Mouse (Mus musculus): ENCODE results near the gene Dnajc1. TPM values are rescaled to one million over a fixed set of nuclear protein-coding genes. Genes with fewer than 3 reads are reported as not detected.
A peak's percentile ranks its signal among the peaks of the same experiment; 100 is the strongest.

The Dnajc1 gene
- polyA plus RNA-seq, 1 experiment from 2014 or later = 20.9 TPM

DNA sequence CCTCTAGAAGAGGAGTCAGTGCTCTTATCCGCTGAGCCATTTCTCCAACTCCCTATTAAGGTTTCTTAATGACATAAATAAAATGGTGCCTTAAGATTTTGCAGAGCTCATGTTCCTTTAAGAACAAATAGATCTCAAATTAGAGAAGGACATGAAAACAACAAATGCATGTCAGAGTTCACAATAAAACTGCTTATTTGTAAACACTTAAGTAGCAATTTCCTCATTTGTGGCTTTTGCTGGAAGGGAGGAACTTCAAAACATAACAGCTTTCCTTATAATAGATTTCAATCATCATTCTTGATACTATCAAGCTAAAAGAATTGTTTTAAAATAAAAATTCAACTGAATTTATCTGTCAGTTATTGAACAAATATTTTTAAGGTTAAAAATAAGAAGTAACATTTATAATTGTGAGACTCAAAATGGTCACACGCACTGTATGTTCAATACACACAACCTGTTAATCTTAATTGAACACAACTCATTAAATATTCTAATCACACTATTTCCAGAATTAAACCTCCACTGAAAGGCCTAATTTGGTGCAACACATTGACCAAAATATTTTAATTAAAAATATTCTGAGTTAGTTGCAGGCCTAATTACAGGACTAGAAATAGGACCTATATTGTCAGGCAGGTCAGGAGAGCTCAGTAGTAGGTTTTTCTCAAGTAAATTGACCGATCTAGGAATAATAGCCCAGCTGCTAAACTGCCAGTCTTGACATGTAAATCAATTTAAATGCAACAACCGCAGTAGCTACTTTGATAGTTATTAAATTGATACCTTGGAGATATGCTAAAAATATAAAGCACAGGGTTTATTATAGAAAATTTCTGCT, 82.1 kb downstream of the Dnajc1 start:
- no peak overlapping the region for H3K9ac ChIP-seq
- ATAC-seq (ENCODE audit: low FRiP score) (no peak), DNase-seq (ENCODE audit: low spot score) (no peak)
- H3K4me3 ChIP-seq (replicated peaks; ENCODE audit: low read length) = no peak overlapping the region
- 66% methylated on average over 4 of the region's 4 CpGs for WGBS
- H3K36me3 ChIP-seq (replicated peaks; ENCODE audit: control insufficient read depth, insufficient read depth) = no peaks in the 10 kb centered on the region
- H3K9me3 ChIP-seq (ENCODE audit: control insufficient read depth, low read length) = no peaks in the 10 kb centered on the region
- H3K4me2 ChIP-seq (replicated peaks) = no peak overlapping the region
- no peaks in the 10 kb centered on the region for H3K27me3 ChIP-seq (ENCODE audit: control insufficient read depth, insufficient read depth, low read length)
- no peak overlapping the region for H3K27ac ChIP-seq
- no peaks in the 10 kb centered on the region for H3K4me1 ChIP-seq (replicated peaks; ENCODE audit: control insufficient read depth, insufficient read depth, low read length)

GRCm38 (mm10) chr2:18307440-18308305, 85.0 kb downstream of the Dnajc1 start:
- 78% methylated on average over 7 of the region's 7 CpGs for WGBS
- H3K9ac ChIP-seq = no peak overlapping the region
- H3K36me3 ChIP-seq (replicated peaks; ENCODE audit: control insufficient read depth, insufficient read depth) = no peaks in the 10 kb centered on the region
- no peaks in the 10 kb centered on the region for H3K9me3 ChIP-seq (ENCODE audit: control insufficient read depth, low read length)
- ATAC-seq (ENCODE audit: low FRiP score) = no peak
- no peak overlapping the region for H3K4me2 ChIP-seq (replicated peaks)
- no peak overlapping the region for H3K4me3 ChIP-seq (replicated peaks; ENCODE audit: low read length)
- no peaks in the 10 kb centered on the region for H3K4me1 ChIP-seq (replicated peaks; ENCODE audit: control insufficient read depth, insufficient read depth, low read length)
- no peak overlapping the region for H3K27ac ChIP-seq
- no peaks in the 10 kb centered on the region for H3K27me3 ChIP-seq (ENCODE audit: control insufficient read depth, insufficient read depth, low read length)
- DNase-seq (ENCODE audit: low spot score) = no peak

GRCm38 (mm10) chr2:18300949-18301348, 91.7 kb downstream of the Dnajc1 start:
- Histone ChIP-seq H3K4me1 (replicated peaks; ENCODE audit: control insufficient read depth, insufficient read depth, low read length) (no peaks in the 10 kb centered on the region), H3K9ac (no peak overlapping the region), H3K4me2 (replicated peaks) (no peak overlapping the region), H3K36me3 (replicated peaks; ENCODE audit: control insufficient read depth, insufficient read depth) (no peaks in the 10 kb centered on the region), H3K4me3 (replicated peaks; ENCODE audit: low read length) (no peak overlapping the region), H3K27ac (no peak overlapping the region), H3K9me3 (ENCODE audit: control insufficient read depth, low read length) (no peaks in the 10 kb centered on the region), H3K27me3 (ENCODE audit: control insufficient read depth, insufficient read depth, low read length) (no peaks in the 10 kb centered on the region)
- ATAC-seq (ENCODE audit: low FRiP score) = no peak
- DNase-seq (ENCODE audit: low spot score) = no peak
- WGBS = 91% methylated on average over 3 of the region's 3 CpGs

DNA sequence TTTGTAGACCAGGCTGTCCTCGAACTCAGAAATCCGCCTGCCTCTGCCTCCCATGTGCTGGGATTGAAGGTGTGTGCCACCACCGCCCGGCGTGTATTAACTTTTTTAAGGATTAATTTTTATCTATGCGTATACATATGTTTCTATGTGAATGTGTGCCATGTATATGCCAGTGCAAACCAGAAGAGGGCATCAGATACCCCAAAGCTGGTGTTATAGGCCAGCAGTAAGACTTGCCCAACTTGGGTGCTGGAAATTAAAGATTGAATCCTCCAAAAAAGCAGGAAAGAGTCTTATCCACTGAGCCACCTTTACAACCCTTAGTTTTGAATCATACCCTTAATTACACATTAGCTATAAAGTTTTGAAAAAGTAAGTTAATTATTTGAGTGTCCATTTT, 107.5 kb downstream of the Dnajc1 start:
- Histone ChIP-seq H3K9ac (no peak overlapping the region), H3K36me3 (replicated peaks; ENCODE audit: control insufficient read depth, insufficient read depth) (peaks cover 5% of the 10 kb centered on the region), H3K9me3 (ENCODE audit: control insufficient read depth, low read length) (0 out of 2 replicates have a peak, but pooled peaks cover 11% of the 10 kb centered on the region), H3K4me3 (replicated peaks; ENCODE audit: low read length) (no peak overlapping the region), H3K4me2 (replicated peaks) (no peak overlapping the region), H3K27me3 (ENCODE audit: control insufficient read depth, insufficient read depth, low read length) (no peaks in the 10 kb centered on the region), H3K27ac (no peak overlapping the region), H3K4me1 (replicated peaks; ENCODE audit: control insufficient read depth, insufficient read depth, low read length) (no peaks in the 10 kb centered on the region)
- DNase-seq (ENCODE audit: low spot score) (no peak), ATAC-seq (ENCODE audit: low FRiP score) (no peak)
- WGBS = 96% methylated on average over 6 of the region's 6 CpGs

DNA sequence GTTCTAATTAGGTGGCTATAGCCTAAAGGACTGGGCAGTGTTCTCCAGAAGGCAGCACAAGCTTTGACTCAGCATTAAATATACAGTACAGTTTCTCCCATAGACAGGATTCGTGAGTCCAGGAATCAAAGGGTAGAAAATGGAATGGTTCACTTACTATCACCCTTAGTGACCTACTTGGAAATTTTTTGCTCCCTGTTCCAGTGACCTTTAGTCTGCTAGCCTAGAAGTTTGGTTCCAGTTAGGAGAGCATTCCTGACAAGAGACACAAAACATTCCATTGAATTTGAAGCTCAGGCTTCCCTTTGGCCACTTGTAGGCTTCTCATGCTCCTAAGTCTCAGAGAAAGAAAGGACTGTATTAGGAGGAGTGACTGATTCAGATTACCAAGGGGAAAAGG, 126.9 kb downstream of the Dnajc1 start:
- Histone ChIP-seq H3K27me3 (ENCODE audit: control insufficient read depth, insufficient read depth, low read length) (no peaks in the 10 kb centered on the region), H3K36me3 (replicated peaks; ENCODE audit: control insufficient read depth, insufficient read depth) (no peaks in the 10 kb centered on the region), H3K4me3 (replicated peaks; ENCODE audit: low read length) (no peak overlapping the region), H3K4me1 (replicated peaks; ENCODE audit: control insufficient read depth, insufficient read depth, low read length) (no peaks in the 10 kb centered on the region), H3K9ac (no peak overlapping the region), H3K27ac (no peak overlapping the region), H3K4me2 (replicated peaks) (no peak overlapping the region), H3K9me3 (ENCODE audit: control insufficient read depth, low read length) (no peaks in the 10 kb centered on the region)
- no peak for ATAC-seq (ENCODE audit: low FRiP score)
- DNase-seq (ENCODE audit: low spot score) = peak; percentile 21
- 97% methylated on average over 1 of the region's 1 CpGs for WGBS

- no peak overlapping the region for H3K9ac ChIP-seq
- no peaks in the 10 kb centered on the region for H3K27me3 ChIP-seq (ENCODE audit: control insufficient read depth, insufficient read depth, low read length)
- DNase-seq (ENCODE audit: low spot score) (no peak), ATAC-seq (ENCODE audit: low FRiP score) (no peak)
- H3K4me1 ChIP-seq (replicated peaks; ENCODE audit: control insufficient read depth, insufficient read depth, low read length) = no peaks in the 10 kb centered on the region
- no peak overlapping the region for H3K27ac ChIP-seq
- WGBS = 78% methylated on average over 3 of the region's 3 CpGs
- H3K4me2 ChIP-seq (replicated peaks) = no peak overlapping the region
- no peaks in the 10 kb centered on the region for H3K36me3 ChIP-seq (replicated peaks; ENCODE audit: control insufficient read depth, insufficient read depth)
- no peaks in the 10 kb centered on the region for H3K9me3 ChIP-seq (ENCODE audit: control insufficient read depth, low read length)
- no peak overlapping the region for H3K4me3 ChIP-seq (replicated peaks; ENCODE audit: low read length)
Observed at GRCm38 (mm10) chr2:18264579-18264978, 128.1 kb downstream of the Dnajc1 start.

DNA sequence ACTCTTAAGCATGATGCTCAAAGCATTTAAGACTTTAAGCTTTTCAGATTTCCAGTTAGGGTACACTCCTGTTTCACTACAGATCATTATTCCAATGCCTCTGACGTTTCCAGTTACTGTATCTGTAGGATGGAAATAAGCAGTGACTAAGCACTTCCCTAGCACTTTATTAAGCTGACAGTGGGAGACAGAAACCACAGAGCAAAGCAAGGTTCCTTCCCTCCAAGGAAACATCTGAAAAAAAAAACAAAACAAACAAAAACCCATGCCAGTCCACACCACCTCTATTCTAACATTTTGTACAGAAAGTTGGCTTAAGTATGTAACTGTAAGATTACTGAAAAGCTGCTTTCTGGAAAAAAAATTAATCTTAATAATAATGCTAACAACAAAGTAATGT, 130.3 kb downstream of the Dnajc1 start:
- Histone ChIP-seq H3K9me3 (ENCODE audit: control insufficient read depth, low read length) (no peaks in the 10 kb centered on the region), H3K27ac (no peak overlapping the region), H3K4me2 (replicated peaks) (no peak overlapping the region), H3K9ac (no peak overlapping the region), H3K36me3 (replicated peaks; ENCODE audit: control insufficient read depth, insufficient read depth) (no peaks in the 10 kb centered on the region), H3K4me3 (replicated peaks; ENCODE audit: low read length) (no peak overlapping the region), H3K4me1 (replicated peaks; ENCODE audit: control insufficient read depth, insufficient read depth, low read length) (no peaks in the 10 kb centered on the region), H3K27me3 (ENCODE audit: control insufficient read depth, insufficient read depth, low read length) (no peaks in the 10 kb centered on the region)
- ATAC-seq (ENCODE audit: low FRiP score) = no peak
- WGBS = 22% methylated on average over 1 of the region's 1 CpGs
- DNase-seq (ENCODE audit: low spot score) = peak; percentile 21

DNA sequence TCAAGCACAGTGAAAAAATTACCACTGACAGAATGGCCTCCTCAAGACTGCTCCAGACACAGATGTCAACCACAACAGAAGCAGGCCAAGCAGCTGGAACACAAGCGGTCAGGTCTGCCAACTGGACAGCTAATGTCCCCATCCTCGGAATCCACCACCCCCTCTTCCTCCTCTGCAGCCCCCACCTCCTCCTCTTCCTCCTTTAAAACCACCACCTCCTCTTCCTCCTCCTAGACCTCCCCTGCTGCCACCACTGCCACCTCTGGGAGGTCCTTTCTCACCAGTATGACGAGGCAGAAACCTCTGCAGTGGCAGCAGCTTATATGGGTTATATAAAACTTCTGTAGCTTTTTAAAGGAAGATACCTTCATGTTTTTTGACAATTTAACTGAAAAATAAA, 143.4 kb downstream of the Dnajc1 start:
- Histone ChIP-seq H3K9ac (no peak overlapping the region), H3K36me3 (replicated peaks; ENCODE audit: control insufficient read depth, insufficient read depth) (no peaks in the 10 kb centered on the region; the same call in 1 of the 2 replicates), H3K4me2 (replicated peaks) (no peak overlapping the region), H3K9me3 (ENCODE audit: control insufficient read depth, low read length) (0 out of 2 replicates have a peak, but pooled peaks cover 10% of the 10 kb centered on the region), H3K27ac (no peak overlapping the region), H3K4me3 (replicated peaks; ENCODE audit: low read length) (no peak overlapping the region), H3K4me1 (replicated peaks; ENCODE audit: control insufficient read depth, insufficient read depth, low read length) (no peaks in the 10 kb centered on the region), H3K27me3 (ENCODE audit: control insufficient read depth, insufficient read depth, low read length) (no peaks in the 10 kb centered on the region)
- ATAC-seq (ENCODE audit: low FRiP score) (no peak), DNase-seq (ENCODE audit: low spot score) (peak; percentile 10)
- WGBS = 80% methylated on average over 3 of the region's 3 CpGs

- Histone ChIP-seq H3K4me2 (replicated peaks) (no peak overlapping the region), H3K9ac (no peak overlapping the region), H3K4me1 (replicated peaks; ENCODE audit: control insufficient read depth, insufficient read depth, low read length) (peaks cover 7% of the 10 kb centered on the region), H3K9me3 (ENCODE audit: control insufficient read depth, low read length) (no peaks in the 10 kb centered on the region), H3K36me3 (replicated peaks; ENCODE audit: control insufficient read depth, insufficient read depth) (no peaks in the 10 kb centered on the region), H3K27me3 (ENCODE audit: control insufficient read depth, insufficient read depth, low read length) (no peaks in the 10 kb centered on the region), H3K27ac (no peak overlapping the region), H3K4me3 (replicated peaks; ENCODE audit: low read length) (no peak overlapping the region)
- 92% methylated on average over 5 of the region's 5 CpGs for WGBS
- DNase-seq (ENCODE audit: low spot score) (no peak), ATAC-seq (ENCODE audit: low FRiP score) (no peak)
Observed at GRCm38 (mm10) chr2:18235524-18235923, 157.1 kb downstream of the Dnajc1 start.

All from hindbrain, embryonic 14.5 days (tissue).